Mouse (Mus musculus): ENCODE measurements around the gene Fen1.

Gene Fen1

DNA sequence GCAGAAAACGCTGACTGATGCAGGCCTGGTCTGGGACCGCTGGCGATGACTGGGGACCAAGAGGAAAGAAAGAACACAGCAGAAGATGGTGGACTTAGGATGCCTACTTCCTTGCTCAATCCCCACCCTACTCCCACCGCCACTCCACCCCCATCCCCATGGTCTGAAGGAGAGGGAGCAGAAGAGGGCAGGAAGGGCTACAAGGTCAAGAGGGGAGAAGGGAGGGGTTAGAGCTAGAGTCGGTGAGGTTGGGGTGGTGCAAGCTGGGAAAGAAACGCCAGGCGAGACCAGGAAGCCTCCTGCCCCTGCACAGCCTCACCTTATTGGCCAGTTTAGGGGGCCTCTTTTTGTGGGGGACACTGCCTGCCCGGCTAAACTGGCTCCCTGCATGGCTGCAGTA is 12.1 kb upstream of the Fen1 start:
- in situ Hi-C loops (cut with MboI; ENCODE audit: low sequenced_read_pairs) = no loop called here

DNA sequence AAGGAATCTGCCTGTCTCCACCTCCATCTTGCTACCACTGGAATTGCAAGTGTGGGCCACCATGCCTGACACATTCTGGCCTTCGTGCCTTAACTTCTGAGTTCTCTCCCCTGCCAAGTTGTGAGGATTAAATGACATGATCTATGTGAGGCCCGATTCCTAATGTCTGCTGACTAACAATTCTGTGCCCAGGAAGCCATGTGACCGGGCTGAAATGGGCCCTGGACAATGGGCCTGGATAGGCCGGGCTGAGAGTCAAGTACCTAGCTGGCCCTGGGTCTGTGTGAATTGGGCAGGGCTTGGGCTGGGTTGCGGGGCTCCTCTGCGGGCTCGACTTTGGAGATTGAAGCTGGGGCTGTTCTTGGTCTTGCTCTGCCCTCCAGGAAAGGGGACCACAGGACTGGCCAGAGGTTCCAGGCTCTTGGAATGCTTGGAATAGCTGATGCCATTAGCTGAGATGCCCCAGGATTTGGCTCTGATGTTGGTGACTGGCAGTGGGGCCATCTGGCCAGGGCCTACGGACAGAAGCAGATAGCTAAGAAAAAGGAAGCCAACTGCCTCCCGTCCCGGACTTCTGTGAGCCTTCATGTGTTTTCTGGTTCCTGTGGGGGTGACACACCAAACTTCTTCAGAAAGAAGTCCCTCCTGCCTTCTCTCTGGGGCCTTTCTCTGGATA is 10.0 kb upstream of the Fen1 start:
- in situ Hi-C loops (cut with MboI; ENCODE audit: low sequenced_read_pairs) = no loop called here

GRCm38 (mm10) chr19:10210885-10211284 is 6.9 kb upstream of the Fen1 start:
- in situ Hi-C loops (cut with MboI; ENCODE audit: low sequenced_read_pairs) = no loop called here

GRCm38 (mm10) chr19:10208851-10209250 is 4.9 kb upstream of the Fen1 start:
- in situ Hi-C loops (cut with MboI; ENCODE audit: low sequenced_read_pairs) = no loop called here

DNA sequence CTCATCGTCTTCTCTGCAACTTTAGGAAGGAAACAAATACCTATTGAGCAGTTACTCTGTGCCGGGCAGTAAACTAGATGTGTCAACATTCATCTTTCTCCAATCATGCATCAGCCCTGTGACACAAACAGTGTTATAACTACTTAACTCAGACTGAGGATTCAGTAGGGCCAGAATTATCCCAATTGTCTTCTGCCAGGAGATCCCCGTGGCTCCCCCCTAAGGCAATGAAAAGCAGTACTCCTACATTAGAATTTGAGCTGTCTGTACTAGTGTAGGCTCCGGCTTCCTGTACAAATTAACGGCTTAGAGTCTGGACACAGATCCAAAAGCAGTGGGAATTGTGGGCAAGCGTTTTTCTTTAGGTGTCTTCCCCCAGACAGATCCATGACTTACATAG is 1.1 kb upstream of the Fen1 start:
- in situ Hi-C loops (cut with MboI; ENCODE audit: low sequenced_read_pairs) = no loop called here

DNA sequence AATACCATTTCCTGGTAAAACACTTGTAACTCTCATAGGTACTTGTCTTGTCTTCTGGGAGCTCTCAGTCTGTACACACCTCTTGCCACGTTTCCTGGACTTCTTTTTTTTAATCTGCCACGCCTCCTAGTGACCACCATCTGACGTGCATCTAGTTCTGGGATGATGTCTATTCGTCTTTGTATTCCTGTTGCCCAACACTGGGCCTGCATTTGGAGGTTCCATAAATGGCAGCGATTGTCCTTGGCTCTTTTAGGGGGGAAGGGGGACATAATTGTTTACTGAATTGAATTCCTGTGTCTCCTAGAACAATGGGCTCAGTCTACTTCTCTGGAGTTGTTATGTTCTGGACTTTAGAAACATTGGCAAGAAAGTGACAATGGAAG is 640 bp upstream of the Fen1 start:
- in situ Hi-C loops (cut with MboI; ENCODE audit: low sequenced_read_pairs) = no loop called here

GRCm38 (mm10) chr19:10203146-10203847 is 672 bp downstream of the Fen1 start:
- in situ Hi-C loops (cut with MboI; ENCODE audit: low sequenced_read_pairs) = no loop called here

- in situ Hi-C loops (cut with MboI; ENCODE audit: low sequenced_read_pairs) = loop anchor here (25.0 kb wide), 2 partner anchors 186 to 286 kb away; partner anchors contain the start of genes Best1 and Rab3il1
Observed at GRCm38 (mm10) chr19:10198723-10199122, 5.2 kb downstream of the Fen1 start.

GRCm38 (mm10) chr19:10198286-10198685 is 5.7 kb downstream of the Fen1 start:
- in situ Hi-C loops (cut with MboI; ENCODE audit: low sequenced_read_pairs) = loop anchor here (25.0 kb wide), 2 partner anchors 186 to 286 kb away; partner anchors contain the start of genes Best1 and Rab3il1

DNA sequence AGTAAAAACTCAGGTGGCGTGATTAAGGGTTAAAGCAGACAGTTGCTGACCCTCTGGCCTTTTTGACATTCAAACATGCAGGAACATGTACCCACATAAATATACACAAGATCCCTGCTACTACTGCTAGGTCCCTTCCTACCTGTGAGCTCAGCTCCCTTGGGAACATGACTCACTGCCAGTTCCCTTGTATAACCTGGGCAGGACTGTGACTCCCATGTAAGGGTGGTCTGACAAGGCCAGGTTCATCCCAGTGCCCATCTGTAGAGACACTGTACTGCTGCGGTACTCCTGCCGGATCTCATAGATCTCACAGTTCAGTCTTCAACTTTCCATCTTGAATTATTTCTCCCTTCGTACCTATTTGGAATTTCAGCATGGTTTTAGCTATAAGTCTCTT is 6.8 kb downstream of the Fen1 start:
- in situ Hi-C loops (cut with MboI; ENCODE audit: low sequenced_read_pairs) = loop anchor here (25.0 kb wide), 2 partner anchors 185 to 285 kb away; partner anchors contain the start of genes Best1 and Rab3il1

DNA sequence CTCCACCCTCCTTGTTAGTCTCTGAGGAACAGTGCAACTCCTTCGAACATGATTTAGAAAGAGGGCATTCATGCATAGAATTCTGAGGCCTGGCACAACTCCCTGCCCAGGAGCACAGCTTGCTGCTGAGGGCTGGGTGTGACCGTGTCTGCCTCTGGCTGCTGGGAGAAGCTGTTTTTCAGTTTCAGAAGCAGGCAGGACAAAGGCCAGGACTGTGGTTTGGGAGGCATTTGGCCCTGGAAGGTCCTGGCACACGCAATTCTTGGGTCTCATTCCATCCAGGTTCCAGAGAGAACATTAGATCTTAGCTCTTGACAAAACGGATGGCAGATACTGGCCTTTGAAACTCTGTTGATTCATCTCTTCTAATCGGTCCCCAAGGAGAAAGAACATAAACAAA is 8.7 kb downstream of the Fen1 start:
- in situ Hi-C loops (cut with MboI; ENCODE audit: low sequenced_read_pairs) = loop anchor here (25.0 kb wide), 2 partner anchors 183 to 283 kb away; partner anchors contain the start of genes Best1 and Rab3il1

- in situ Hi-C loops (cut with MboI; ENCODE audit: low sequenced_read_pairs) = loop anchor here (25.0 kb wide), 2 partner anchors 182 to 282 kb away; partner anchors contain the start of genes Best1 and Rab3il1
Observed at GRCm38 (mm10) chr19:10194337-10194736, 9.6 kb downstream of the Fen1 start.

GRCm38 (mm10) chr19:10191326-10191725 is 12.6 kb downstream of the Fen1 start:
- in situ Hi-C loops (cut with MboI; ENCODE audit: low sequenced_read_pairs) = loop anchor here (25.0 kb wide), 2 partner anchors 179 to 279 kb away; partner anchors contain the start of genes Best1 and Rab3il1

DNA sequence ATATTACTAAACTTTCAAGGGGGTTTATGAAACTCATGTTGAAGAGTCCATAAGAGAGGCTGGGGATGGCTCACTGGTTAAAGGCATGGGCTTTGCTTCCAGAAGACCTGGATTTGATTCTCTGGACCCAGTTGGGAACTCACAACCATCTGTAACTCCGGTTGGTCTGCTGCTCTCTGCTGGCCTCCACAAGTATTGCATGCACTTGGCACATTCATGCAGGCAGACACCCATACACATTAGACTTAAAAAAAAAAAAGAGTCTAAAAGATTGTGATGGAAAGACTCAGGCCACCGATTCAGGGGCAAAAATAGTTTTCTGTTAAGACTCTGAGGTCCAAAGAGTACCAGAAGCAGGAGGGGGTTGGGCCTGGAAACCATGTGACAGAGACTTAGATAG is 13.2 kb downstream of the Fen1 start:
- in situ Hi-C loops (cut with MboI; ENCODE audit: low sequenced_read_pairs) = loop anchor here (25.0 kb wide), 2 partner anchors 178 to 278 kb away; partner anchors contain the start of genes Best1 and Rab3il1

DNA sequence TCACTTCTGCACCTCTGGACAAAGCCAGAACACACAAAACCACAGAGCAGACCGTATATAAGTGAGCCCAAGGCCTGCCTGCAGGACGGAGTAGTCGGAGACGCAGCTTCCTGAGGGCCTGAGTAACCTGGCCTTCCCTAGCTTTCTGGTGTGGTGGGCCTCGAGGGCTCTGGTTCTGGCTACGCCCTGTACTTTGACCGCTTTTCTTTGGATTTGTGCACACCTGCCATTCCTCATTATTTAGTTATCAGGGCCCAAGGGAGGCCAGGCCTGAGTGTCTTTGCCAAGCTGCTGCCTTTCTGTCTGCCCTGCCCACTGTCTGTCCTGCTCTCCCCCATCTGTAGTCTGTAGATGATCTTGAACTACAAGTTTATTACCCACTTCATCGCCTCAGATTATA is 14.0 kb downstream of the Fen1 start:
- in situ Hi-C loops (cut with MboI; ENCODE audit: low sequenced_read_pairs) = loop anchor here (25.0 kb wide), 2 partner anchors 178 to 278 kb away; partner anchors contain the start of genes Best1 and Rab3il1

GRCm38 (mm10) chr19:10189022-10189421 is 14.9 kb downstream of the Fen1 start:
- in situ Hi-C loops (cut with MboI; ENCODE audit: low sequenced_read_pairs) = loop anchor here (25.0 kb wide), 2 partner anchors 177 to 277 kb away; partner anchors contain the start of genes Best1 and Rab3il1

- in situ Hi-C loops (cut with MboI; ENCODE audit: low sequenced_read_pairs) = loop anchor here (25.0 kb wide), 2 partner anchors 176 to 276 kb away; partner anchors contain the start of genes Best1 and Rab3il1
Observed at GRCm38 (mm10) chr19:10188281-10188811, 15.6 kb downstream of the Fen1 start.

GRCm38 (mm10) chr19:10186569-10186968 is 17.4 kb downstream of the Fen1 start:
- in situ Hi-C loops (cut with MboI; ENCODE audit: low sequenced_read_pairs) = loop anchor here (25.0 kb wide), 2 partner anchors 174 to 274 kb away; partner anchors contain the start of genes Best1 and Rab3il1

DNA sequence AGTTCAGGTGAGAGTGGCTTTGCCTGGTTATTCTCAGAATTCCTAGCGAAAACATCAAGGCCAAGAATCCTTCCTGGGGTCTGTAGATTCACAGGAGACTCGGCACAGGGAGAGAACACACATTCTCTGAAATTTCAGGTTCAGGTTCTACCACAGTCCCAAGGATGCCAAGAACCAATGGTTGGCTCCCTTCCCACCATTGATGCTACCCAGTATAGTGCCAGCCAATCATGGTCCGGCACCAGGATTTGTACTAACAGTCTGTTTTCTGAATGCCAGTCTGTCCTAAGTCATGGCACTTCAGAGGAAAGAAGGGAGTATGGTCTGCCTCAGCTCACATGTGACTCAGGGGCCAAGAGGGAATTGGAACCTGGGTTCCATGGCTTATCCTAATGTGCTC is 18.1 kb downstream of the Fen1 start:
- in situ Hi-C loops (cut with MboI; ENCODE audit: low sequenced_read_pairs) = loop anchor here (25.0 kb wide), 2 partner anchors 174 to 274 kb away; partner anchors contain the start of genes Best1 and Rab3il1

GRCm38 (mm10) chr19:10184096-10184495 is 19.9 kb downstream of the Fen1 start:
- in situ Hi-C loops (cut with MboI; ENCODE audit: low sequenced_read_pairs) = loop anchor here (25.0 kb wide), 2 partner anchors 172 to 272 kb away; partner anchors contain the start of genes Best1 and Rab3il1

All from CH12F3 (cell line).